In the genomic region with DNA sequence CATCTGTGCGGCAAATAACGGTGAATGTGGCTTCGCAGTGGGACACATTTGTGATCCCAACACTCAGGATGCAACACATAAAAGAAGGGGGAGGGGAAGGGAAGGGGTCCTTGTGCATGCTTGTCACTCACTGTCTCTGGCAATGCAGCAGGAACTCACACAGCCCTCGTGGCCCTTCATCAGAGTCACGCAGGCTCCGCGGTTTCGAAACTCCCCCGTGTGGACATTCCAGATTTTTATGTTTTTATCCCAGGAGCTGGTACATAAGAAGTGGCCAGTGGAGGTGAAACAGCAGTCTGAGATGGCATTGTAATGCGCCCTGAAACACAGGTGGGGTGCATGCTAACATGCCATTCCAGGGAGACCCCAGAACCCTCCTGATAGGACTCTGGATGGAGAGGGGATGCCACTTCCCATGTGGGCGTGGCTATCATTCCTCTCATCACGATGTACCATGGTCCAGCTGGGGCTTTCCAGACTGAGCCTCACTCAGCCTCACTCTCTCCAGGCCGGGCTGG, we compare ENCODE assay signal across 8 mouse cellular contexts. TPM values are rescaled to one million over a fixed set of nuclear protein-coding genes. Genes with fewer than 3 reads are reported as not detected.
DNase-seq lines count a peak whose midpoint lies in the region; ATAC-seq and TF ChIP-seq lines count a peak whose summit lies in the region.

No protein-coding gene starts in this region.

- peaks cover 7% of the 10 kb centered on the region for H3K4me1 ChIP-seq in forebrain, embryonic 10.5 days
- peaks cover 5% of the 10 kb centered on the region; the same call in 1 of the 2 replicates for H3K4me1 ChIP-seq in hindbrain, embryonic 13.5 days (replicated peaks)
- peaks cover 3% of the 10 kb centered on the region; the same call in 1 of the 2 replicates for H3K4me1 ChIP-seq in midbrain, embryonic 13.5 days (replicated peaks)

- peak; percentile 48; the same call in 1 of the 2 replicates for TF ChIP-seq CTCF in brain, embryonic 14.5 days (IDR thresholded peaks at IDR 0.05; ENCODE audit: borderline replicate concordance, extremely low read depth, insufficient read depth, insufficient read length)

- H3K9ac ChIP-seq in hindbrain, embryonic 13.5 days, result no peak overlapping the region; the same call in 1 of the 2 replicates
- peak overlapping the region; percentile 28; the same call in 1 of the 2 replicates for H3K9ac ChIP-seq in midbrain, embryonic 13.5 days (replicated peaks)

- H3K36me3 ChIP-seq in forebrain, embryonic 10.5 days (replicated peaks), result no peaks in the 10 kb centered on the region
- H3K36me3 ChIP-seq in hindbrain, embryonic 13.5 days, result no peaks in the 10 kb centered on the region
- H3K36me3 ChIP-seq in midbrain, embryonic 13.5 days, result no peaks in the 10 kb centered on the region

- H3K9me3 ChIP-seq in forebrain, embryonic 10.5 days, result no peaks in the 10 kb centered on the region
- no peaks in the 10 kb centered on the region for H3K9me3 ChIP-seq in hindbrain, embryonic 13.5 days
- H3K9me3 ChIP-seq in midbrain, embryonic 13.5 days, result no peaks in the 10 kb centered on the region

- ATAC-seq in hindbrain, embryonic 13.5 days (ENCODE audit: low FRiP score), result peak; percentile 77
- ATAC-seq in midbrain, embryonic 13.5 days, result peak; percentile 89

- peak; percentile 57 for DNase-seq in Muller cell, postnatal 12 days (ENCODE audit: inconsistent ontology term)
- DNase-seq in brain, embryonic 14.5 days (ENCODE audit: low read depth), result peak; percentile 76
- peak; percentile 42 for DNase-seq in forebrain, embryonic 10.5 days (ENCODE audit: extremely low spot score, low spot score)
- DNase-seq in left cerebral cortex, postnatal 4 days, result peak; percentile 30
- no peak for DNase-seq in spleen, adult 18-20 months
- DNase-seq in thymus, postnatal 0 days (ENCODE audit: low spot score), result no peak

- intact Hi-C loops in left cerebral cortex, postnatal 4 days (cut with DNase I), result loop anchor here (10.0 kb wide), 1 partner anchor 67 kb away; a partner anchor contains a TSS

- H3K27ac ChIP-seq in forebrain, embryonic 10.5 days, result peak overlapping the region; percentile 51; the same call in 1 of the 2 replicates
- H3K27ac ChIP-seq in hindbrain, embryonic 13.5 days, result peak overlapping the region; percentile 26; the same call in 1 of the 2 replicates
- no peak overlapping the region for H3K27ac ChIP-seq in midbrain, embryonic 13.5 days

- WGBS in forebrain, embryonic 10.5 days, result 13% methylated on average over 13 of the region's 13 CpGs
- 7% methylated on average over 13 of the region's 13 CpGs for WGBS in hindbrain, embryonic 13.5 days
- 6% methylated on average over 13 of the region's 13 CpGs for WGBS in midbrain, embryonic 13.5 days

- peak overlapping the region; percentile 44 for H3K4me3 ChIP-seq in forebrain, embryonic 10.5 days
- peak overlapping the region; percentile 24; the same call in 1 of the 2 replicates for H3K4me3 ChIP-seq in hindbrain, embryonic 13.5 days
- H3K4me3 ChIP-seq in midbrain, embryonic 13.5 days (replicated peaks), result peak overlapping the region; percentile 17

- TF ChIP-seq POLR2A in brain, embryonic 14.5 days (IDR thresholded peaks at IDR 0.05; ENCODE audit: borderline replicate concordance, extremely low read depth, insufficient read depth, insufficient read length, poor library complexity, severe bottlenecking), result no peak

- no peaks in the 10 kb centered on the region for H3K27me3 ChIP-seq in forebrain, embryonic 10.5 days (ENCODE audit: poor library complexity, severe bottlenecking)
- no peaks in the 10 kb centered on the region for H3K27me3 ChIP-seq in hindbrain, embryonic 13.5 days
- H3K27me3 ChIP-seq in midbrain, embryonic 13.5 days, result no peaks in the 10 kb centered on the region

- H3K4me2 ChIP-seq in hindbrain, embryonic 13.5 days, result peak overlapping the region; percentile 50
- peak overlapping the region; percentile 40 for H3K4me2 ChIP-seq in midbrain, embryonic 13.5 days (replicated peaks)

RNA-seq across cellular contexts. Expression of a gene that starts 36.8 kb away (rescaled TPM):
- 94.2 and 106 TPM in 2 replicates for polyA plus RNA-seq in brain, embryonic 14.5 days (2012; rRNA removed)
- polyA plus RNA-seq in forebrain, embryonic 10.5 days (2016; fragmentation: Nextera tagmentation; extraction: Ambion mirVana), result 11.5 and 11.9 TPM in 2 replicates
- 26.0 and 27.2 TPM in 2 replicates for polyA plus RNA-seq in hindbrain, embryonic 13.5 days (2015; fragmentation: Nextera tagmentation; extraction: Ambion mirVana)
- 100 to 1,000 TPM; 102 to 107 TPM for total RNA-seq in left cerebral cortex, postnatal 4 days (2021)
- polyA plus RNA-seq in midbrain, embryonic 13.5 days (2015; fragmentation: Nextera tagmentation; extraction: Ambion mirVana), result 25.9 and 31.1 TPM in 2 replicates
- 0.42 and 0.43 TPM in 2 replicates for polyA plus RNA-seq in thymus, postnatal 0 days (2015; fragmentation: Nextera tagmentation; extraction: Ambion mirVana)

Comparison
In these comparisons a context has a peak if more than half of its experiments do, and no peak if none do; other contexts are left out.
1. DNase-seq: peak in Muller cell, postnatal 12 days (single experiment), brain, embryonic 14.5 days (single experiment), forebrain, embryonic 10.5 days (single experiment) and left cerebral cortex, postnatal 4 days (single experiment); none in spleen, adult 18-20 months (0 of 2) and thymus, postnatal 0 days (single experiment).
2. Peak in every context shown above with its lines, with median percentiles within 50 percentile points of each other: H3K4me3 ChIP-seq.